Mouse (Mus musculus) hindbrain, embryonic 11.5 days (tissue): ENCODE measurements around the gene Plk3. TPM values are rescaled to one million over a fixed set of nuclear protein-coding genes. Genes with fewer than 3 reads are reported as not detected.

Experiments
- ATAC-seq: fragments of 200-750 bp; cut with Nextera tagmentation; 2 replicates; pipeline ENCODE4 v1.8.0; 2017; ENCODE audit warnings: mild to moderate bottlenecking, moderate TSS enrichment, moderate library complexity; ENCODE audit not compliant: low FRiP score
- DNase-seq: peaks from one replicate; pipeline ENCODE4 v3.0.0-alpha.2; 2015; ENCODE audit warnings: low spot score
- H3K27ac ChIP-seq: fragments of 300-500 bp; sonication (generic); 2 replicates; pipeline ENCODE4 v1.5.1; 2014; ENCODE audit warnings: mild to moderate bottlenecking, low read depth, low read length
- H3K27me3 ChIP-seq: fragments of 300-500 bp; sonication (generic); 2 replicates; pipeline ENCODE4 v1.6.1; 2014; ENCODE audit warnings: mild to moderate bottlenecking, low read length, moderate library complexity, mixed read lengths; ENCODE audit not compliant: control insufficient read depth, insufficient read depth
- H3K36me3 ChIP-seq: fragments of 300-500 bp; sonication (generic); 2 replicates; pipeline ENCODE4 v1.6.1; 2014; ENCODE audit warnings: mild to moderate bottlenecking, low read length, moderate library complexity, mixed read lengths; ENCODE audit not compliant: control insufficient read depth, insufficient read depth
- H3K4me1 ChIP-seq: fragments of 300-500 bp; sonication (generic); replicated peaks from 2 replicates; pipeline ENCODE4 v1.6.1; 2014; ENCODE audit warnings: low read length, mixed read lengths; ENCODE audit not compliant: control insufficient read depth, insufficient read depth
- H3K4me2 ChIP-seq: fragments of 300-500 bp; sonication (generic); replicated peaks from 2 replicates; pipeline ENCODE4 v1.6.1; 2014; ENCODE audit warnings: mild to moderate bottlenecking, low read depth, low read length
- H3K4me3 ChIP-seq: fragments of 300-500 bp; sonication (generic); 2 replicates; pipeline ENCODE4 v1.5.1; 2014; ENCODE audit warnings: low read depth, low read length
- H3K9ac ChIP-seq: fragments of 300-500 bp; sonication (generic); 2 replicates; pipeline ENCODE4 v1.6.1; 2014; ENCODE audit warnings: low read depth, low read length
- H3K9me3 ChIP-seq: fragments of 300-500 bp; sonication (generic); 2 replicates; pipeline ENCODE4 v1.6.1; 2016; ENCODE audit warnings: low read length; ENCODE audit not compliant: control insufficient read depth
- WGBS: fragments of 180-500 bp; shearing (Covaris S2); extraction: QIAGEN DNeasy Blood & Tissue Kit; methylation state at CpG from one replicate; pipeline ENCODE4 v1.1.7; 2014; 5-methylcytosine and 5-hydroxymethylcytosine counted together
- polyA plus RNA-seq: library from polyadenylated mRNA; unstranded; fragments of >200 nt; fragmentation: Nextera tagmentation; extraction: Ambion mirVana; gene quantifications from 2 replicates; pipeline ENCODE4 v1.2.1, GENCODE M21; 2014

Plk3 gene
- polyA plus RNA-seq, 1 experiment from 2014 or later = 31.3 TPM

DNA sequence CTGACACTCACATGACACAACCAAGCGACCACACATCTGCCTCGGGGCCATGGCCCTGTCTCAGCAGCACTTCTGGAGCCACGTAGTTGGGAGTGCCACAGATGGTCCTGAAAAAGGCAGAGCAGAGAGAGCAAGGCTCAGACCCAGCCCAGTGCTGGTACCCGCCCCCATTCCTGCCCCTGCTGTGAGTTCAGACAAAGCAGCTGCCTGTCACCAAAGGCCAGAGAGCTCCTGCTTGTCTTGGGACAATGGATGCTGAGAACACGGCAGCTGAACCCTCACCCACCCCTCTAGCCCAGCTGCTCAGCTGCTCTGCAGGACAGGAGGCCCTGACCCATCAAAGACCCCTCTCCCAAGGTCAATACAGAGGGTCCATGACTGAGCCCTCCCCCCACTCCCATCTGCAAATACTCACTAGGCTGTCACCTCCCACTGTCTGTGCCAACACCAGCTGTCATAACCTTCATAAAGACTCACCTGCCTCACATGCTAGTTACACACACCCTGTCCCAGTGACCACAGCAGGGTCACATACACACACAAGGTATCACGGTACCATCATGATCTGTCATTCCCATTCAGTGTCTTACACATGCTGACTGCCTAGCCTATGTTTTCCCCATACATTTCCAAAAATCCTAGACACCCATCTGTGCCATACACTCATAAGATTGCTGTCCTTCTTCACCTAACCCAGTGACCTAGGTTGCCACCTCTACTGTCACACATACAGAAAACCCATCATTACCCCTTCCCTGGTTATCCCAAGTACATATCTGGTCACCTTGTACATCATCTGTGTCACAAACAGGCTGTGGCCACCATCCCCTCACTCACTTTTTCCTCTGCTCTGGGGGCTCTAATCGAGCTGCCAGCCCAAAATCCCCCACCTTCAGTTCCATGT lies 1.6 kb downstream of the Plk3 start:
- Histone ChIP-seq H3K9ac (peak overlapping the region; percentile 87), H3K4me3 (peak overlapping the region; percentile 67), H3K4me2 (peak overlapping the region; percentile 92), H3K4me1 (peaks cover 20% of the 10 kb centered on the region), H3K27me3 (no peaks in the 10 kb centered on the region; the same call in 1 of the 2 replicates), H3K27ac (peak overlapping the region; percentile 85), H3K9me3 (no peaks in the 10 kb centered on the region), H3K36me3 (peaks cover 13% of the 10 kb centered on the region)
- DNase-seq = peak; percentile 81
- WGBS = 5% methylated on average over 7 of the region's 7 CpGs
- peak; percentile 84 for ATAC-seq

DNA sequence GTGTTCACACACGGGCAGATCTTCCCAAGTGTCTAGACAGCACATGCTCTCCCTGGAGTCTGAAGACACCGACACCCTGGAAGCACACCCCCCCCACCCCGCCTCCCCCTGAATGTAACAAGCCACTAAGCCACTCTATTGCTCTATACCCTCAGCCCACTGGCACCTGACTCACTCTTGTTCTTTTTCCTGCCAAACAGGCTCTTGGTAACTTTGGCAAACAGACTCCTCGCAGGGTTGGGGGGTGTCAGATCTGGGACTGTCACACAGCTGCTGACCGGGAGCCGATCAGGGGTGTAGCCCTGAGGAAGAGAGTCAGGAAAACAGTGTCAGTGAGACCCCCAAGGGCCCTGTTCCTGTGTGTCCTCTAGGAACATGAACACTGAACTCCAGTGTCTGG lies 2.6 kb downstream of the Plk3 start:
- H3K4me2 ChIP-seq = peak overlapping the region; percentile 92
- H3K4me3 ChIP-seq = peak overlapping the region; percentile 67; the same call in 1 of the 2 replicates
- H3K4me1 ChIP-seq = peaks cover 20% of the 10 kb centered on the region
- DNase-seq (no peak), ATAC-seq (no peak)
- peak overlapping the region; percentile 85 for H3K27ac ChIP-seq
- H3K9me3 ChIP-seq = no peaks in the 10 kb centered on the region
- WGBS = 68% methylated on average over 6 of the region's 6 CpGs
- H3K9ac ChIP-seq = peak overlapping the region; percentile 23; the same call in 1 of the 2 replicates
- H3K36me3 ChIP-seq = peaks cover 13% of the 10 kb centered on the region
- no peaks in the 10 kb centered on the region; the same call in 1 of the 2 replicates for H3K27me3 ChIP-seq

DNA sequence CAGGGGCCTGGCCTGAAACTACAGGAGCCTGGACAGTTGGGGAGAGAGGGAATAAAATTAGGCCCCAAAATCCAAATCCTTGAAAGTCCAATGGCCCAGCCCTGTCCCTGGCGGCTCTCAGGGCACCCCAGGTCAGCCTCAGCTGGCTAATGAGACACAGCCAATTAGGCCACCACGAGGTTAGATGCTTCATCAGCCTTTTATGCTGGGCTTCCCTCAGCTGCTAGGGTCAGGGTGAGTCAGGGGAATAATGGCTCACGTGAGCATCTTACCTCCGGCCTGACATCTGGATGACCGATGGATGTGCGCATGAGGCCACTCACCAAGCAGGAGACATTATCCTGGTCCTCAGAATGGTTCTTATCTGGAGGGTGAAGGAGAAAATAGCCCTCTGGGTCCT lies 3.0 kb downstream of the Plk3 start:
- ATAC-seq (no peak), DNase-seq (peak; percentile 54)
- Histone ChIP-seq H3K4me2 (peak overlapping the region; percentile 92), H3K9me3 (no peaks in the 10 kb centered on the region), H3K36me3 (peaks cover 13% of the 10 kb centered on the region), H3K4me3 (no peak overlapping the region), H3K27ac (peak overlapping the region; percentile 85), H3K4me1 (peaks cover 21% of the 10 kb centered on the region), H3K27me3 (no peaks in the 10 kb centered on the region; the same call in 1 of the 2 replicates), H3K9ac (peak overlapping the region; percentile 11; the same call in 1 of the 2 replicates)
- WGBS = 44% methylated on average over 6 of the region's 6 CpGs

DNA sequence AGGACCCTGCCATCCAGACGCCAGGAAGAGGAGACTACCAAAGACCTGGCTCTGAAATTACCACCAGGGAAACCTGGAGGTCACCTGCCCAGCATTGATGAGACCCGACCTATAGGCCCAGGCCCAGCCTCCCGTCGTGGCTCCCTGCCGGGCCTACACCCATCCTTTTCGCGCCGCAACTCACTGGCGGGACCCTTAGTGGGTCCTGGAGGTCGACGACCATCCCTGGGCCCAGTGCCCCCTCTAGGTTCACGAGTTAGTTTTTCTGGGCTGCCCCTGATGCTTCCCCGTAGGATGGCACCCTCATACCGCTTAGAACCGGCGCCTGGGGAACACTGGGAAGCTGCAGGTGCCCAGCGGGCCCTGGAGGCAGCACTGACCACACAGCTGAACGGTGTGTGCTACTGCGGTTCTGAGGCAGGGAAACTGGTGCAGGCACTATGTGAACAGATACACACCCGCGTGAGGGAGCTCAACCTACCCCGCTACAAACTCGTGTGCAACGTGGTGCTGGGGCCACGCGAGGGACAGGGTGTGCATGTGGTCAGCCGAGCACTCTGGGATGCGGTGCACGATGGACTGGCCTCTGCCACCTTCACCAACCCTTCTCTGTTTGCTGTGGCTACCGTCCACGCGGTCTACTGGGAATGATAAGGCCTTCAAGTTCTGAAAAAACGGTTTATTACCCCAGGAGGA lies 5.6 kb downstream of the Plk3 start:
- Histone ChIP-seq H3K9ac (no peak overlapping the region), H3K9me3 (no peaks in the 10 kb centered on the region), H3K4me1 (peaks cover 30% of the 10 kb centered on the region), H3K4me2 (no peak overlapping the region), H3K27ac (no peak overlapping the region), H3K27me3 (no peaks in the 10 kb centered on the region; the same call in 1 of the 2 replicates), H3K4me3 (no peak overlapping the region), H3K36me3 (peaks cover 13% of the 10 kb centered on the region)
- 91% methylated on average over 33 of the region's 33 CpGs for WGBS
- DNase-seq (no peak), ATAC-seq (no peak)

DNA sequence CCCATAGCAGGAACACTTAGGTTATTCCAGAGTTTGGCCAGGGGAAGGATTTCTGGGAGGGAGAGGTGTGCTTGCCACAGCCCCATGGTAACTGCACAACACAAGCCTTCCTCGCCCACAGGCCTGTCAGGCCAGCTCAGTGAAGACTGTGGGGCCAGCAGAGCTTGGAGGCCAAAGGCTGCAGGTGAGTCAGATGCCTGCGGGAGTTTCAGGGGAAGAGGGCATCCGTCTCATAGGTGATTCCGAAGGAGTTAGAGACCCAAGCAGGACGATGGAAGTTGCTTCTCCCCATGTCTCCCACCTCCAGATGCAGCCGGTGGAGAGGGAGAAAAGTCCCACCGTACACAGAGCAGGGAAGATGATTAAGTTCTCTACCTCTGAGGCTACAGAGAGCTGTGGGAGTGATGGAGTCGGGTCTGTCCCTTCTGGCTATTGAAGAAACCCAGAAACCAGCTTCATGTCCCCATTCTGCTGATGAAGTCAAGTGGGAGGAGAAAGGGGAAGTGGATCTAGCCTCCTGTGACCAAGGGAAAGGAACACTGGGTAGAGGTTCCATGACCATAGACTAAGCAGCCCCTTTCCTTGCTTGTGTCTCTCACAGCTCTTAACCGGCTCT lies 7.0 kb downstream of the Plk3 start, which contains the start of gene Tctex1d4:
Gene Tctex1d4 (plus strand): TSS at position 120 of the 616 bp plus-strand sequence.
- peaks cover 24% of the 10 kb centered on the region for H3K4me1 ChIP-seq

DNA sequence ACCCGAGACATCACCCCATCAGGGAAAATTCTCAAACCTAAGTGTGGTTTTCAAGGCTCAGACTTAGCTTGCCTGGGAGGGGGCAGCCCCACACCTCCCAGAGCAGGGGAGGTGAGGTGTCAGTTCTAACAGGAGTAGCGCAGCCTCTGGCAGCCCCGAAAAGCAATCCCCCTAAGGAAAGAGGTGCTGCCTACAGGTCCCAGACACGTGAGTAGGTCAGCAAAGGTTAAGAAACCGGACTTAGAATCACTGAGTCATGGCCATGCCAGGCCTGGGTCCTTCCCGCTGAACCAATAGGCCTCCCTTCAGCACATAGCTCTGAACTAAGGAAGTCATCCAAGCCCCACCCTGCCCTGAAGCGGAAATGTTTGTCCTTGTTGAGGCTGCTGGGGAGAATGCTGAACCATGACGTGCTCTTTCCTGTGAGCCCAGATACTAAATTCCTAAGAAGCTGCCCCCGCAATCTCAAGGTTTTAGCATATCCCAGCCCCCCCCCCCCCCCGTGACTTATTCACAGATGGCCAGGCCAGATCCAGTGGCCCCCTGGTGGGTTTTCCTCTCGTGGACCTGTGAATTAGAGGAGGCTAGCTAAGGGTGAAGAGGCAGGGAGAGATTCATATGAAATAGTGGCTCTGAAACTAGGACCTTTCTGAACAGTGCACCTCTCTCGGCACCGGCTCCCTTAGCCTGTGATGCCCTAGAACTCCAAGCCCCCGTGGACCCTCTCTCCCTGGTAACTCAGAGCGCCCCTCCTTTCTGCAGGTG lies 7.7 kb downstream of the Plk3 start:
- DNase-seq (peak; percentile 42), ATAC-seq (peak; percentile 22; the same call in 1 of the 2 replicates)
- Histone ChIP-seq H3K27me3 (no peaks in the 10 kb centered on the region), H3K36me3 (peaks cover 13% of the 10 kb centered on the region), H3K4me3 (no peak overlapping the region), H3K27ac (peak overlapping the region; percentile 82), H3K4me2 (no peak overlapping the region; the same call in 1 of the 2 replicates), H3K4me1 (peaks cover 18% of the 10 kb centered on the region), H3K9me3 (no peaks in the 10 kb centered on the region), H3K9ac (peak overlapping the region; percentile 49)
- WGBS = 46% methylated on average over 15 of the region's 15 CpGs

More for the DNA sequence above, 7.0 kb downstream of the Plk3 start, which contains the start of gene Tctex1d4:
- H3K27me3 ChIP-seq = no peaks in the 10 kb centered on the region
- H3K36me3 ChIP-seq = peaks cover 13% of the 10 kb centered on the region
- H3K9me3 ChIP-seq = no peaks in the 10 kb centered on the region
- H3K27ac ChIP-seq = peak within 1 kb of the TSS; percentile 82
- no peak for ATAC-seq
- peak within 1 kb of the TSS; percentile 49 for H3K9ac ChIP-seq
- no peak within 1 kb of the TSS for H3K4me3 ChIP-seq
- WGBS = 86% methylated on average over 9 of the region's 9 CpGs
- no peak within 1 kb of the TSS; the same call in 1 of the 2 replicates for H3K4me2 ChIP-seq
- no peak for DNase-seq

DNA sequence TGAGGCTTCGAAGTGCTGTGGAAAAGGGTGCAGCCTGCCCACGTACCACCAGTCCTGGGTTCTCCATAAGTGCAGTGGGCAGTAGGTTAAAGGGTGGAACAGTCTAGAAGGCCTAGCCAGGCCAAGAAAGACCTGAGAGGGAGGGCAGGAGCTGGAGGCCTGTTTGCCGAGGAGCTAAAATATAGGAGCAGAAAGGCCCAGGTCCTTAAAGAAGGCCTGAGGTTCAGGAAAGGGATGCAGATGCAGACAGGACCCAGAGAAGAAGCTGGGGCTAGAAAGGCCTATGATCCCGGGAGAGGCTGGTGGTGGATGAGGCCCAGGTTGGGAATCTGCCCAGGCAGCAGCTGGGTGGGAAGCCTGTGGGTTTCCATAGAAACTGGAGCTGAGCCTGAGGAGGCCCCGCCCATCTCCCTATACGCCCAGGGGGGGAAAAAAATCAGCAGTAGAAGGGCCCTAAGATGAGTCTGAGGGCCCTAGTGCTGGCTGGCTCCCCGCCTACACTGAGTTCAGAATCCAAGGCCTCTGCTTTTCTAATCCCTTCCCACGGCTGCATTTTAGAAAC lies 8.3 kb downstream of the Plk3 start, which contains the start of gene Btbd19:
Gene Btbd19 (minus strand): TSS at position 378 of the 562 bp plus-strand sequence.
- peak; percentile 36; the same call in 1 of the 2 replicates for ATAC-seq
- no peaks in the 10 kb centered on the region for H3K9me3 ChIP-seq
- WGBS = 38% methylated on average over 8 of the region's 8 CpGs
- H3K4me2 ChIP-seq = no peak within 1 kb of the TSS; the same call in 1 of the 2 replicates
- H3K27ac ChIP-seq = peak within 1 kb of the TSS; percentile 82
- H3K4me1 ChIP-seq = peaks cover 16% of the 10 kb centered on the region
- DNase-seq = peak; percentile 58
- no peaks in the 10 kb centered on the region for H3K27me3 ChIP-seq
- H3K4me3 ChIP-seq = no peak within 1 kb of the TSS
- peaks cover 11% of the 10 kb centered on the region for H3K36me3 ChIP-seq
- peak within 1 kb of the TSS; percentile 49 for H3K9ac ChIP-seq
